Mouse (Mus musculus) right cerebral cortex, adult 2 months (tissue): Measurements from ENCODE around the gene Fam83d.

Experiments used
- DNase-seq, 2 experiments: peaks; one replicate each; pipeline ENCODE4 v3.0.0; 2021 to 2022; ENCODE audit warnings: low spot score in 2 of 2

Fam83d gene

DNA sequence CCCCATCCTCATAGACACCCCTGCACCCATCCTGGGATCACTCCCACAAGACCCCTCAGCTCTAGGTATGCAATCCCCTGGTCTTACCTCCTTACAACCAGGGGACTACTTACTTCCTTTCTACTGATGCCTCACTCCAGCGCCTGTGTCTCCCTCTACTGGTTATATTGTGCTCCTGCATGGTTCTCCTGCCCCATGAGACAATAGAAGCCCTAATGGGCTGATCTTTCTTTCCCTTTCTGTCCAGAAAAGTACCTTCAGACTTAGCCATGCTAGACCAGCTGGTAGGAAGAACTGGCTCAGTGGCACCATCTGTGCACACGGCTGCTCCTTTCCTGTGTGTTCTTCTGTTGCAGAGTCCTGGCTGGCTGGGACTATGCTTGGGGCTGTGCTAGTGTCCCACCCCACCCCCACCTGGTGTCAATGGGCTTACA lies 22.8 kb upstream of the Fam83d start:
- DNase-seq, result peak in 1 of 2 experiments; percentile 52

DNA sequence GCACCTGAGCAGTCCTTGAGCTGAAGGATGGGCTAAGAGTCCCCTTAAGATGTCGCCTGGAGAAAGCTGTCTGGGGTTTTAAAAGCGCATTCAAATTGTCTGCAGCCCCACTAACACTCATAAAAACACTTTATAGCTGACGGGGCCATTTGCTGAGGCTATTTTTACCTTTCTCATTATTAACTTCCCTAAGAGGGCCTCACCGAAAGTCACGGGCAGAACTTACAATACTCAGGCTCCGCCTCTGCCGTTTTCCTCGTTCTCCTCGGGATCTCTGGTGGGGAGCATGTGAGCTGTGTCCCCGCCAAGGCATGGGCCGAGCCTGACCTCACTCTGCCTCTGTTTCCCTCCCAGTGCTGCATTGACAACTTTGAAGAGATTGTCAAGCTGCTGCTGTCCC lies 21.7 kb upstream of the Fam83d start:
- DNase-seq, result no peak

DNA sequence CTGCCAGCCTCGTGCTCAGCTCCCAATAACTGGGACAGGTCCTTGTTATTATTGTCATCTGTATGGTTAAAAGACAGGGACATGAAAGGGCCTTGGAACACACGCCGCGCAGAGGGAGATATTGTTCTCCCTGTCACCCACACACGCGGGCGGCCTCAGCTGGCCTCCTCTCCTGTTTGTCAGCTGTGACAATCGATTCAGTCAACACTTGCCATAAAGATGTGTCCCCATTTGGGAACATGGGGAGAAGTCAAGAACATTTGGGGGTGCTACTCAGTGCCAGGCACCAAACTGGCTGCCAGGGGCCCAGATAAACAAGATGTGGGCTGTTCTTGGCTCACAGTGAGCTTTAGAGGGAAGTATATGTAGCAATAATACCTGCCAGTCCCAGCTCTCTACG lies 18.5 kb upstream of the Fam83d start:
- peak; percentile 34 to 52 for DNase-seq

DNA sequence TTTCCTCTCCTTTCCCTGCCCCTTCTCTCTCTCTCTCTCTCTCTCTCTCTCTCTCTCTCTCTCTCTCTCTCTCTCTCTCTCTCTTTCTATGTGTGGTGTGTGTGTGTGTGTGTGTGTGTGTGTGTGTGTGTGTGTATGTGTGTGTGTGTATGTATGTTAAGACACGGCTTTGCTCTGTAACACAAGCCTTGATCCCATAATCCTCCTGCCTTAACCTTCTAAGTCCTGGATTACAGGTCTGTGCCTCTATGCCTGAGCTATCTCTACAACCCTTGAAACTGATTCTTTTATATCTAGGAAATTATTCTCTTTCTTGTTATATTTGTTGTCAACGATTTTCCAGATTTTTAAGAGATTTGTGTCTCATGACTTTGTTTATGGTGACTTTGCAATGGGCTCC lies 7.7 kb upstream of the Fam83d start:
- DNase-seq, result no peak

DNA sequence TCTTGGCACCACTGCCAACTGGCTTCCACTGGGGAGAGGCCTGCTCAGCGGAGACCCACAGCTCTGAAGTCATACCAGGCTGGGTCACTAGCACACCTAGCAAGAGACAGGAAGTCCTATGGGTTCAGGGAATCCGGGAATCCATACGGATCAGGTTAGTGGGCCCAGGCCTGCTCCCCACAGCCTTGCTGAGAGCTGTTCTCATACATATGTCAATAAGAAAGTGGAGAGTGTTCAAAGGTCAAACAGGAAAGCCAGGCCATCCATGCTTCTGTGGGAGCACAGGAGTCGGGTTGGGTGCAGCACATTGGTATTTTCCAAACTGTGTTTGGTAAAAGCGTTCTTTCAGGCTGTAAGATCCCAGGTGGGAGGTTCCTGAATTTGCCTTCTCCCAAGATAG lies 5.6 kb upstream of the Fam83d start:
- no peak for DNase-seq

DNA sequence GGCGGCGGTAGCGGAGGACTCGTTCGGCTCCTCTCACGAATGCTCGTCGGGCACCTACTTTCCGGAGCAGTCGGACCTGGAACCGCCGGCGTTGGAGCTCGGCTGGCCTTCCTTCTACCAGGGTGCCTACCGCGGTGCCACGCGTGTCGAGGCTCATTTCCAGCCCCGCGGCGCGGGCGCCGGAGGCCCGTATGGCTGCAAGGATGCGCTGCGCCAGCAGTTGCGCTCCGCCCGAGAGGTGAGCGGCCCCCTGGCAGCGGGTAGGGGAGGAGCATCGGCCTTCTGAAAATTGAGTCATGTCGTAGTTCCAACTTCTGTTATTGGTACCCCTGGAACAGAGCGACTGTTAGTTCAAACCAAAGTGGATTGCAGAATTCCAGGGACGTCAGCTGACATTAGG lies 457 bp downstream of the Fam83d start:
- no peak for DNase-seq

DNA sequence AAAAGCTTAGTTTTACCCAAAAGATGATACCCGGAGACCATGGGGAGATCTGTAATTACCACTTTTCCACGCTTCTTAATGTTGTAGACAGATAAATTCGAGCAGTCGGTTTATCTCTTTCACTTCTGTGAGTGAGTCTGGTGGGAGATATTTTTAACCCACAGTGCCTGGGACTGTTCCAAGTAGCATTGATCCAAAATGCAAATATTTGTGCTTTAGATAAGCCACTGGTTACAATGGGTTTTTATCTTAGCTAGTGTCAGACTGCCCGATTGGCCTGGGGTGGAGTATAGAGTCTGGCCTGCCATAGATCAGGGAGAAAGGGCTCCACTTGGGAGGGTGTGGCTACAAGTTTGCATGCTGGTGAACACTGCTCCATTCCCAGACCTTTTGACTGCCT lies 878 bp downstream of the Fam83d start:
- no peak for DNase-seq

DNA sequence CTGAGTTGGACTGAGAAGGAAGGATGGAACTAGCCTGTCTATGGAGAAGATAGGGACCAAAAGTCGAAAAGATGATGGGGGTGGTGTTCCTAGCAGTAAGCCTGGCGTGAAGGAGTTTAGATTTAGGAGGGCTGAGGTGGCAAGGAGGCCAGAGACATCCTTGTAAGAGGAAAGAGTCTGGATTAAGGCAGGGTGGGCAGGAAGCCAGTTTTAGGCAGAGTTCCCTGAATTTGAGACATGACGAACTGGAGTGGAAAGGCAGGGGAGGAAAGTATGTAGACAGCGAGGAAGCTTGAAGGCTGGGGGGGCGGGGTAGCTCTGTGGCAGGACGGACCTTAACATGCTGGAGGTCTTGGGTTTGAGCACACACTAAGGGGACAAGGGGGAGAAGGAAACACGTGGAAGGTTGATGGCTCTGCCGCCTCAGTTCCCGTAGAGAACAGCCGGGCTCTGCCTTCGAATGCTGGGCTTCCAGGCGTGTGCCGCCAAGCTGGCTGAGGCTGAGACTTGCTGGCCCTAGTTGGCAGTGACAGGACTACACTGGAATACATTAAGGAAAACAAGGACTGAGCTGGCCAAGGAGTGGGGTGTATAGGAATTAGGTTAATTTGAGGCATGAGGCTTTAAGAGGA lies 2.3 kb downstream of the Fam83d start:
- no peak for DNase-seq

DNA sequence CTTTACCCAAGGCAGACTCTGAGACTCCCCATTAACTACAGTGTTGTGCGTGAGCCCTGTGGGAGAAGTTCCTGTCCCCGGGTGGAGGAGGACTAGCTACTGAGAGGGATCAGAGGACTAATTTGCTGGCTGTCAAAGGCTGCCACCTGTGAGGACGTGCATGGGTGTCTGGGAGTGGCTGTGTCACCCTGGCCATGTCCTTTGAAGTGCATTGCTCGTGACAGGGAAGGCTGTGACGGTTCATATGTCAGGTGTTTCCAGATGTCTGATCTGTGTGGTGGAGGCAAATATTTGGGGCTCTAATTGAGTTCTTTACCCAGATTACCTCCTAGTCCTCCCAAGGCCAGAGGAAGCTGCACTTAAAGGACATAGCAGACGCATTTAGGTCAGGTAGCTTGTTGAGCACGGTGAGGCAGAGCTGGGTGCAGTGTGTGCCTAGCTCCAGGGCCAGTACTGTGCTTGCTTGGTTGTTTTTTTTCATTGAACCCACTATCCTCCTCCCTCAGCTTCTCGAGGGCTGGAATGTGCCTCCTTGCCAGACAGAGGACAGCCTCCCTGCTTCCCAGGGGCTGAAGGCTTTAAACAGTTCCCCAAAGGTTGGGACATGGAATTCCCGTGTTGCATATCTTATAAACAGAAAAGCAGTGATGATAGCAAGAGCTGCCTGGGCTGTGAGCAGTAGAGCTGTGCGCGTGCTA lies 3.3 kb downstream of the Fam83d start:
- no peak for DNase-seq

DNA sequence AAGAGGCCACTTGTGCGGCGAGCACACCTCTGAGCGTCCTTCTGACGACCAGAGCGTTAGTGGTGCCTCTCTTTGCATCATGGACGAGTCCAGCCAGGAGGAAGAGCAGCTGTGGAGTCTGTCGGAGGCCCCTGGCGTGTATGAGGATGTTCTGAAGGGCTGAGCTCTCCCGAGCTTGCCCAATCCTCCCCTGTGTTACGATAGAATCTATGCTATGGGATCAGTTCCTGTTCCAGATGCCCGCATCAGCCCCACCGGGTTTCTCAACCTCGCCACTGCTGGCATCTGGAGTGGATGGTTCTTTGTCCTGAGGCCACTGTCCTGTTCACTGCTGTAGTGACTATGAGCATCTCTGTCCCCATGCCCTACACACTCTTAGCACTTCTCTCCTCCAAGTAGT lies 4.9 kb downstream of the Fam83d start:
- no peak for DNase-seq

DNA sequence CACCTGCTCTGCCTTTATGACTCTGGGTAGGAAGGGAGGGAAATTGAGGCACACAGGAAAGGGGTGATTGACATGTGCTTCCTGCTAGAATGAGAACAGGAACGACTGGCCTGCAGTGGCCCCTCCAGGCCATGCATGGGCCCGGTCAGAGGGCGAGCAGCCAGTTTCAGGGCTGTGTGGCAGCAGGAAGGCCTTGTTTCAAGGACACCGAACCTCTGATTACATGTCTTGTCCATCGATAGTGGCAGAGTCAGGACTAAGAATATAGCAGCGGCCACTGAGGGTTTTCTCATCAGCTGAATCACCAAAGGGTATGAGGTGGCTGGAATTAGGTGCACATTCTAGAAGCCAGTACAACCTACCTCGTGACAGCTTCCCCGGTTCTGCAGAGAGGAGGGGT lies 7.0 kb downstream of the Fam83d start:
- DNase-seq, result no peak

DNA sequence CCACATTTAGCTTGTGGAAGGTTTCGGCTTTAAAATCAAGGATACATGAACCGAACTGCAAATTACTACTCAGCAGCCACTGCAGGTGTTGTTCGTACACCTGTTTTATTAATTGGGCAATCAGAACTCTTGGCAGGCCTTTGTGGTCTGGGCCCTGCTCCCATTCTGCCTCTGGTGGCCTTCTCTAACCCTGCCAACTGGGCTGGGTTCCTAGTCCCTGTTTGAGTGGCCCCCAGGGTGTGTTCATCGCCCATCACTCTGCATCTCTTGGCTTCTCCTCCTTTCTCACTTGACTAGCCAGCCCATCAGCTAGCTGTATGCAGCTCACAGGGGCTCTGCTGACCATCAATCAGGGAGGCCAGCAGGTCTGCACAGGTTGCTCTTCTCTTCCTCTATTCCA lies 8.8 kb downstream of the Fam83d start:
- no peak for DNase-seq

DNA sequence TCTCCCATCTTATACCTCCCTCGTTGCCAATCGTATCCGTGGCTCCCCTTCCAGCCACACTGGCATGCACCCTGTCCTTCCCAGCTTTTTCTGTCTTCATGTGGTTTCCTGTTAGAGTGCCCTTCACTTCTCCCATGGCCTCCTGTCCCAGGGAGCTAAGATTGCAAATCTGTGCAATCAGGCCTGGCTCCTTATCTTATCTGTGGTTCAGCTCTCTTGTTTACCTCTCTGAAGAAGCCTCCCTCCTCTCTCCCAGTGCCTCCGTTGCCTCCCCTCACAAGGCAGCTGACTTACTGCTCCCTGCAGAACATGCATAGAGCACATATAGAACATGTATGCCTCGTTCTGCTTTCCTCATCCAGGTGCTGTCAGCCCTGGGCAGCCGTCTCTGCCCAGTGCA lies 9.6 kb downstream of the Fam83d start:
- no peak for DNase-seq

DNA sequence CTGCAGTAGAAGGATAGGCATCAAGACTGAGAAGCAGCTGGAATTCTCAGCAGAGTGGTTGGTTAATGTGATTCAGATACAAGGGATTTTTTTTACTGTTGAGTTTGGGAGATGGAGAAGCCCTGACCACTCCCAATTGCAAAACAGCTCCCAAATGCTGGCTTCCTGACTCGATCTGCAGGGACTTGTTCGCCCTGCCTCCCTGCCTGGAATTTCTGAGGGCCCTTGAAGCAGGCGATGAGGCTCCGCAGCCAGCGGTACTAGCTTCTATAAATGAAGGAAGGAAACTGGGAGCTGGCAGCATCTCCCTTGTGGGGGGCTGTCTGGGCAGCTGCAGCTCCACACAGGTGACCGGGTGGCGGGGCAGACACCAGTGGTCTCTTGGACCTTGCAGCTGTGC lies 10.5 kb downstream of the Fam83d start:
- DNase-seq, result no peak

DNA sequence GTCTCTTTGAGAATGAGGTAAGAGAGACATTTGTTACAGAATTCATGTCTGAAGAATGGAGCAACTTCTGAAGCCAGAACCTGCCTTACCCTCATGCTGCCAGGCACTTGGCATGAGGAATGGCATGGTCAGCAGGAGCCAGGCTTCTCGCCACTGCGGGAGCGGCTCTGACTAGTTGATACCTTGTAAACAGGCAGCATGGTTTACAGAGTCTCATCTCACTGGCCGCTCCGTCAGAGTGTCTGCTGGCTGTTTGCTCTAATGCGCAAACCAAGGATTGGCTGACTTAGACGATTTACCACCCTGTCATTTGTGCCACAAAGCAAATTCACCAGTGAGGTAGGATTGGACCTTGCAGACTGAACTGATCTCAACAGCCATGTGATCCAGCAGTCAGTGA lies 13.2 kb downstream of the Fam83d start:
- DNase-seq, result no peak

DNA sequence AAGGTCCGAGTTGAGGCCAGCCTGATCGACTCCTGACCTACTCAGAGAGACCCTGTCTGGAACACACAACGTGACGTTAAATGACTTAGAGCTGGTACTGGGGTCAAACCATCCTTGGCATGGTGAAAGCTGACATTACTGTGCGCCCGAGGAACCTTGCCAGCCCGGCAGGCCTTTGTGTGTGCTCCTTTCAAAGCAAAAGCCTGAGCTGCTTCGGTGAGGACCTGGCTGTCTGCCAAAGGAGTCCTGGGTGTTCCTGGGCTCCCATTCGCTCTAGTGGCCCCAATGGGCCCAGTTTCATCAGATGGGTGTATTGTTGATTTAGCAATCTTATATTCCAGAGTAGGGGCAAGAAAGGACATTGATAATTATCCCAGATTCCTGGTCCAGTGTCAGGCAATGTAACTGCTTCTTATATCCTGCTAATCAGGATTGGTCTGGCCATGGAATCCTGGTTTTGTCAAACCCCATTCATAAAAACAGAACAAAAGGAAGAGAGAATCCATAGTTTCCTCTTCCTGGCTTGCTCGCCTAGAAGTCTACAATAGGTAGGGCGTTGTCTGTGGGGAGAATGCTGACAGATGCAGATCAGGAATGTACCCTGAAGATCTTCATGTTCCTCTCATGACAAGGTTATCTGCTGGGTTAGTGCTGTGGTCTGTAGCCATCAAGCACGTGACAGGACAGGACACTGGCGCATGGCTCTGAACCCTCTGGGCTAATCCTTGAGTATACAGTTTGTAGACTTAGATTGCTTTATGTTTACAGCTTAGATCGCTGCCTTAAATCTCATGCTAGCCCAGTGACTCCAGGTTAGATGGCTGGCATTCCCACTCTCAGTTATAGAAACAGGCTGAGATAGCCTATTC lies 19.3 kb downstream of the Fam83d start:
- DNase-seq, result no peak

DNA sequence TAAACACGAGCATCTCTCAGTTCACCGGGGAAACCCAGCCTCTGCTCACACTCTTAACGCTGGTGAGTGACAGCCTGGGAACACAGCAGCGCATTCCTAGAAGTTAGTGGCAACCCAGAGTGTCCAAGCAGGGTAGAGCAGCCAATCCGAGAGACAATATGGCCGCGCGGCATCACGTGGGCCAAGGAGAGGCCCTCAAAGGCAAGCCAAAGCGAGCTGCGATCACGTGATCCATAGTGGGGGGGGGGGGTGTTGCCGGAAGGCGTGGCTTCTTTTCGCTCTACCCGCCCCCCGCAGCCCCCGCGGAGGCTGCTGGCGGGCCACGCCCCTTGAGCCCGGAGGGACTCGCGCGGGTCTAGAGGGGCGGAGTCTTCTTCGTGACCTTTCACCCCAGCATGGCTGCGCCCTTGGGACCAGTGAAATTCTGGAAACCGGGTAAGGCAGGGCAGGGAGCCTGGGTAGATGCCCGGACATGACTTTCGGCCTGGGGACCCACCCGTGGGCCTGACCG lies 26.7 kb downstream of the Fam83d start, which contains the start of gene Dhx35:
Gene Dhx35, plus strand, starts transcription at position 314 of the 511 bp plus-strand sequence.
- peak; percentile 95 to 96 for DNase-seq

DNA sequence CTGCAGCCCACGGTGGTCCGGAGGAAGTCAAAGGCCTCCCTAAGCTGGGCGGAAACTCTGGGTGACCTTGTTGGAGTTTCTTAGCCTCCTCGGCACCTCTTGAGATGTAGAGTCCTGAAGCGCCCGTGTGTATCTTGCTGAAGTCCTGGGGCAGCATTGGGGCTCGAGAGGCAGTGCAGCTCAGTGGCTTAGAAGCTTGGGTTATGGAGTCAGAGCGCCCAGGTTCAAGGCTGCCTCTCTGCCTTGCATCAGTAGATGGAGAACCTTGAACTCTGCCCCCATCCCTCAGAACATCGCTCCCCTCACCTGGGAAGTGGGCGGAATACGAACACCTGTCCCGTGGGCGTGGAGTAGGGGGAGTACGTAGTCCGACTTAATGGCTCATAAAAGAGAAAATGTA lies 27.1 kb downstream of the Fam83d start:
- DNase-seq, result no peak

DNA sequence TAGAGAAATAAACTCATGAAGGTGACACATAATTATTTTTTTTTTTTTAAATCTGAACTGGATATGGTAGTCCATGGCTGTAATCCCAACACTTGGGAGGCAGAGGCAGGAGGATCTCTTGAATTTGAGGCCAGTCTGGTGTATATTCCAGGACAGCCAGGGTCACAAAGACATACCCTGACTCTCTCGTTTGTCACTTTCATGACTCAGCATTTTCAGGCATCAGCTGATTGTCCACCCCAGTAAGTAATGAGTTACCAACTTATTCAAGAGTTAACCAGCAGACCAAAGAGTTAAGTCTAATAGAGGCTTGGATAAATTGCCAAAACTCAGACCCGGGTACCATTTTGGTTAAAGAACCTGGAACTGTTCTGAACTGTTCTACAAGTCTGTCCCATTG lies 28.0 kb downstream of the Fam83d start:
- DNase-seq, result no peak

DNA sequence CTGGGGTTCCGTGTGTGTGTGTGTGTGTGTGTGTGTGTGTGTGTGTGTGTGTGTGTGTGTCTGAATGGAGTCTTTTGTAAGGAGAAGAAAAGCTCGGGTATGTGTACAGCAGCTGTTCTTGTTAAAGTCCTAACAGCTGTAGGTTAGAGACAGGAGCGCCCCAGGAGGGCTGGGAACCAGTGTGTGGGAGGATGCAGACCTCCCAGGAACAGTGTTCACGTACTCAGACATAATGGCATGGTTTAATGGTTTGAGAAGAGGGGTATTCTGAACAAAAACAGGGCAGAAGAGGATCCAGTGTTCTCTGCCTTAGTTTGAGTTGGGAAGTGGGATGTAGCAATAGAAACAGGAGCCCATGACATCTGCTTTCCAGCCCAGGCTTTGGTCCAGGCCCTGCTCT lies 31.4 kb downstream of the Fam83d start:
- no peak for DNase-seq

DNA sequence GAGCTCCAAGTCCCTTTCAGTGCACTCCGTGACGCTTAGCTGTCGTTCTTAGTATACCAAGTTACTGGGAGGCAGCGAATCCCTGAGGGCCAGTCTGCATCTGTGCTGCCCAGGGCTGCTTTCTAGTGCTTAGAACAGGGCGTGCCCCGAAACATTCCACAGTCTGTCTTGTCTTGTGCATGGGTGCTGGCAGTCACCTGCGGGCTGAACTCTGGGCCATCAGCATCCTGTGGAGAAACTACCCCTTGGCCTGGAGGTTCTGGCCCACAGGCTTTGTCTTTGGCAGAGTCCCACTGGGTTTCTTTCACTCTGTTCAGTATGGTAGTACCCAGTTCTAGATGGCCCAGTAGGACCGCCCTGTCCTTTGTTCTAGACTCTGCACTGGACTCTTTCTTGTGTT lies 32.9 kb downstream of the Fam83d start:
- DNase-seq, result no peak

DNA sequence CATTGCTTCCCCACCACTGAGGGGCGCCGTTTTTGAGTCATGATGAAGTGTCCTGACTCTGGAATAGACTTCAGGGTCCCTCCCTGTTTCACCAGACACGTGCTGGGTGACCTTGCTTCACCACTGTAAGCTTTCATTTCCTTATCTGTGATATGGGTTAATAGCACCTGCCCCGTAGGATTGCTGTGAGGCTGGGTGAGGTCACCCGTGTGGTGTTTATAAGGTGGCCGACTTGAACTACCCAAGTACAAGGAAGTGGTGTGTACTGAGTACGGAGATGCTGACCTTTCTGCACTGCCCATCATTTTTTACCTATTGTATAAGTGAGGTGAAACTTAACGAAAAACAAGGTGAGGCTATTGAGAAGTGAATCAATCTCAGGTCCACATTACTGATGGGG lies 35.7 kb downstream of the Fam83d start:
- no peak for DNase-seq

DNA sequence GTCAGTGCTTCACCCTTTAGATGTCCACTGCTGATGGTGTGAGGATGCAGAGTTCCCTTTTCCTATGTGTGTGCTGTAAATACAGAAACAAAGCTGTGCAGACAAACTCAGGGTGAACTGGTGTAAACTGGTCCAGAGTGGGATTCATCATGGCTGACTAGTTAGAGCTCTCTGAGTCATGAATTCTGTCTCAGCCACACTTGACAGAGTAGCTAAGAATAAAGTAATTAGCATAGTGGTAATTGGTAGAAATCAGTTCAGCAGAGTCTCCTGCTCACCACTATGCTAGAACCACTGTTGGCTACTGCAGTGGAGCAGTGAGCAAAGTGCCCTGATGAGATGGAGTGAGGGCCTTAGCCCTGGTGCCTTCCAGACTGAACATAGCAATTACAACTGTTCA lies 47.8 kb downstream of the Fam83d start:
- DNase-seq, result no peak
